Mouse (Mus musculus) G1E (cell line): Measurements from ENCODE around the gene Tmem56. TPM values are rescaled to one million over a fixed set of nuclear protein-coding genes. Genes with fewer than 3 reads are reported as not detected.

Experiments used
- ATAC-seq: 2 replicates; pipeline ENCODE4 v1.8.0; 2016; ENCODE audit warnings: mild to moderate bottlenecking; ENCODE audit not compliant: insufficient number of reproducible peaks, poor library complexity, low FRiP score, severe bottlenecking; ENCODE audit errors: extremely low read depth
- DNase-seq: peaks from one replicate; pipeline ENCODE4 v3.0.0; 2012; ENCODE audit warnings: low spot score
- H3K27me3 ChIP-seq: 2 replicates; pipeline ENCODE4 v1.6.1; 2012; ENCODE audit warnings: mild to moderate bottlenecking, low read length, inconsistent platforms; ENCODE audit not compliant: insufficient read depth
- H3K36me3 ChIP-seq: replicated peaks from 2 replicates; pipeline ENCODE3; 2012; ENCODE audit warnings: mild to moderate bottlenecking, inconsistent platforms
- H3K4me1 ChIP-seq: 2 replicates; pipeline ENCODE4 v1.6.1; 2012; ENCODE audit warnings: low read depth, low read length, inconsistent platforms, mixed read lengths; ENCODE audit not compliant: insufficient read depth
- H3K4me3 ChIP-seq: 2 replicates; pipeline ENCODE4 v1.5.1; 2012; ENCODE audit warnings: low read depth, mild to moderate bottlenecking, inconsistent platforms, low read length, moderate library complexity, mixed read lengths
- H3K9me3 ChIP-seq: replicated peaks from 2 replicates; pipeline ENCODE4 v1.6.1; 2012; ENCODE audit warnings: inconsistent platforms
- CTCF ChIP-seq: IDR thresholded peaks from 2 replicates; pipeline ENCODE4 v1.5.1; 2012; ENCODE audit warnings: low read depth, low read length, inconsistent platforms, mixed read lengths
- GATA1 ChIP-seq: IDR thresholded peaks from 2 replicates; pipeline ENCODE4 v1.6.1; 2012; ENCODE audit warnings: borderline replicate concordance, low read length, inconsistent platforms, mixed read lengths
- GATA2 ChIP-seq: IDR thresholded peaks from 2 replicates; pipeline ENCODE4 v1.6.1; 2012; ENCODE audit warnings: low read depth, low read length, inconsistent platforms, borderline replicate concordance
- POLR2AphosphoS5 ChIP-seq: IDR thresholded peaks from 2 replicates; pipeline ENCODE4 v1.6.1; 2012; ENCODE audit warnings: low read depth, low read length, inconsistent platforms; ENCODE audit not compliant: insufficient replicate concordance
- TAL1 ChIP-seq: conservative IDR thresholded peaks from 2 replicates; pipeline ENCODE4 v1.6.1; 2012; ENCODE audit warnings: low read depth, low read length, inconsistent platforms, mixed read lengths
- polyA plus RNA-seq: library from polyadenylated mRNA; stranded (reverse); fragments of >175 nt; gene quantifications from 2 replicates; pipeline ENCODE4 v1.2.3, GENCODE M21; 2012
- total RNA-seq, 2 experiments: library from RNA; stranded (forward) in 1 of 2; stranded (reverse) in 1 of 2; fragments of 200-1000 nt in 1 of 2; fragments of >200 nt in 1 of 2; fragmentation: Nextera tagmentation in 1 of 2; gene quantifications; 2 replicates each; pipeline ENCODE4 v1.2.3; 2014 to 2017

The Tmem56 gene
- total and polyA plus RNA-seq, 3 experiments = 6.7 to 91.0 (median 34.1) TPM

- no peak for DNase-seq
- no peaks in the 10 kb centered on the region for H3K27me3 ChIP-seq
- ATAC-seq = no peak
- peaks cover 32% of the 10 kb centered on the region for H3K36me3 ChIP-seq
- no peak for TF ChIP-seq TAL1
- no peak for TF ChIP-seq GATA2
- TF ChIP-seq GATA1 = no peak
- no peak for TF ChIP-seq POLR2AphosphoS5
- no peak for TF ChIP-seq CTCF
- no peaks in the 10 kb centered on the region for H3K9me3 ChIP-seq
- no peak overlapping the region for H3K4me3 ChIP-seq
- peaks cover 13% of the 10 kb centered on the region; the same call in 1 of the 2 replicates for H3K4me1 ChIP-seq
Measured at GRCm38 (mm10) chr3:121308935-121309334, 26.0 kb upstream of the Tmem56 start.

GRCm38 (mm10) chr3:121307532-121308234 is 24.8 kb upstream of the Tmem56 start:
- Histone ChIP-seq H3K4me3 (no peak overlapping the region), H3K27me3 (no peaks in the 10 kb centered on the region), H3K9me3 (no peaks in the 10 kb centered on the region), H3K36me3 (peaks cover 30% of the 10 kb centered on the region), H3K4me1 (peaks cover 13% of the 10 kb centered on the region; the same call in 1 of the 2 replicates)
- DNase-seq (peak; percentile 52), ATAC-seq (peak; percentile 71)
- TF ChIP-seq CTCF = peak; percentile 98
- no peak for TF ChIP-seq GATA2
- TF ChIP-seq TAL1 = no peak
- no peak for TF ChIP-seq POLR2AphosphoS5
- no peak for TF ChIP-seq GATA1

- peak; percentile 76 for ATAC-seq
- Histone ChIP-seq H3K36me3 (peaks cover 25% of the 10 kb centered on the region), H3K4me1 (peaks cover 13% of the 10 kb centered on the region; the same call in 1 of the 2 replicates), H3K27me3 (no peaks in the 10 kb centered on the region), H3K4me3 (no peak overlapping the region), H3K9me3 (no peaks in the 10 kb centered on the region)
- TF ChIP-seq CTCF (peak; percentile 52), GATA2 (no peak)
- no peak for DNase-seq
Measured at GRCm38 (mm10) chr3:121306641-121307040, 23.7 kb upstream of the Tmem56 start.

- no peak for ATAC-seq
- H3K4me1 ChIP-seq = peaks cover 29% of the 10 kb centered on the region
Measured at GRCm38 (mm10) chr3:121294200-121294599, 11.3 kb upstream of the Tmem56 start.

GRCm38 (mm10) chr3:121291560-121292258 is 8.8 kb upstream of the Tmem56 start, which contains the start of gene Alg14:
Gene Alg14, plus strand, starts transcription at chr3:121291773.
- Histone ChIP-seq H3K36me3 (peaks cover 9% of the 10 kb centered on the region), H3K4me3 (peak within 1 kb of the TSS; percentile 78), H3K4me1 (peaks cover 26% of the 10 kb centered on the region), H3K9me3 (no peaks in the 10 kb centered on the region), H3K27me3 (no peaks in the 10 kb centered on the region)
- peak; percentile 87 for DNase-seq
- peak; percentile 91 for ATAC-seq
- TF ChIP-seq TAL1 (no peak), GATA2 (no peak), GATA1 (no peak), CTCF (no peak), POLR2AphosphoS5 (no peak)

More at GRCm38 (mm10) chr3:121294200-121294599, 11.3 kb upstream of the Tmem56 start:
- DNase-seq = no peak
- H3K4me3 ChIP-seq = no peak overlapping the region
- no peaks in the 10 kb centered on the region for H3K9me3 ChIP-seq
- H3K36me3 ChIP-seq = peaks cover 20% of the 10 kb centered on the region
- no peaks in the 10 kb centered on the region for H3K27me3 ChIP-seq
- TF ChIP-seq TAL1 = no peak
- no peak for TF ChIP-seq POLR2AphosphoS5
- no peak for TF ChIP-seq CTCF
- no peak for TF ChIP-seq GATA1
- TF ChIP-seq GATA2 = no peak

GRCm38 (mm10) chr3:121291225-121291559 is 8.3 kb upstream of the Tmem56 start:
- DNase-seq = no peak
- no peaks in the 10 kb centered on the region for H3K9me3 ChIP-seq
- H3K36me3 ChIP-seq = peaks cover 9% of the 10 kb centered on the region
- H3K27me3 ChIP-seq = no peaks in the 10 kb centered on the region
- peaks cover 26% of the 10 kb centered on the region for H3K4me1 ChIP-seq
- peak; percentile 2; the same call in 1 of the 2 replicates for ATAC-seq
- no peak for TF ChIP-seq TAL1
- no peak for TF ChIP-seq GATA2
- TF ChIP-seq POLR2AphosphoS5 = no peak
- TF ChIP-seq CTCF = no peak
- no peak for TF ChIP-seq GATA1
- peak overlapping the region; percentile 78 for H3K4me3 ChIP-seq
